Mouse (Mus musculus) left cerebral cortex, adult 2 months (tissue): ENCODE data around the gene Mmgt2. TPM values are rescaled to one million over a fixed set of nuclear protein-coding genes. Genes with fewer than 3 reads are reported as not detected.
"Not testable (repeated sequence)": the region's sequence is repeated elsewhere in the genome, so short reads cannot be mapped to it uniquely, and the experiment has no call there.

ENCODE experiments used
- DNase-seq, 2 experiments: peaks; one replicate each; pipeline ENCODE4 v3.0.0; 2021 to 2022; ENCODE audit warnings: low spot score in 2 of 2, mixed read lengths in 1 of 2; ENCODE audit errors: extremely low spot score in 1 of 2
- H3K27ac ChIP-seq: fragments of 200-600 bp; 2 replicates; pipeline ENCODE4 v1.8.1; 2022
- H3K4me3 ChIP-seq: fragments of 200-600 bp; 2 replicates; pipeline ENCODE4 v1.8.1; 2022
- CTCF ChIP-seq: fragments of 200-600 bp; IDR thresholded peaks from 2 replicates; pipeline ENCODE4 v1.8.1; 2022; ENCODE audit warnings: antibody characterized with exemption, mild to moderate bottlenecking, moderate library complexity
- intact Hi-C: fragments of 180-260 bp; cut with DNase I; formaldehyde crosslinking; loops from one replicate; pipeline ENCODE4 v1.15.1; 2025
- total RNA-seq, 2 experiments: library from RNA; stranded (reverse); gene quantifications; 2 replicates each; pipeline ENCODE4 v1.2.3; 2021

The Mmgt2 gene
- total RNA-seq, 2 experiments from 2014 or later = 21.5 to 28.4 TPM

- peak overlapping the region; percentile 40; the same call in 1 of the 2 replicates for H3K27ac ChIP-seq
Observed at GRCm38 (mm10) chr11:62642023-62642844, 6.2 kb upstream of the Mmgt2 start.

DNA sequence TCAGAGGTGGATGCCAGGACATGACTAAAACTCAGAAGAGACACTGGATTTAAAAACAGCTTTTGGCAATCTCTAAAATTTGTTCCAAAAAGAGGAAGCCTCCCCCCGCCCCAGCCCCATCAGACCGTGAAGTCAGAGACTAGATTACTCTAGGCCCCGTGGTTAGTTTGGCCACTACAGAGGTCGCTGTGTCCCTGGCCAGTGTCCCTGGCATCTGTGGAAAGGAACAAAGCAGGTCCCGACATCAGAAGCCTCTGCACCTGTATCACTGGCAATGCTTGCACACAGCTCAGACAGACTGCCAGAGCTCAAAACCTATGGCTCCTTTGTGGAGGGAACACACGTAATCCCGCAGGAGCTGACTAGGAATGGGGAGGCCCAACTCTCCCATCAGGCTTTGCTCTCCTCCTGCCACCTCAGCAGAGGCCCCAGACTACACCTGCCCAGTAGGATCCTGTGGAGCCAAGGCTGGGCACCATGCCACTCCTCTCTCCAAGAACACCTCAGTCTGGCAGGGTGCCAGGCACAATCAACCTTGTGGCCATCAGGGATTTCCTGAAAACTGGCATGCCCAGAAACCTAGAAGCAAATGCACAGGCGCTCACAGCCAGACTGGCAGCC, 5.3 kb upstream of the Mmgt2 start:
- no peak for DNase-seq
- TF ChIP-seq CTCF = no peak
- H3K4me3 ChIP-seq = no peak overlapping the region
- peak overlapping the region; percentile 38 for H3K27ac ChIP-seq
- intact Hi-C loops = no loop called here

More at GRCm38 (mm10) chr11:62642023-62642844, 6.2 kb upstream of the Mmgt2 start:
- no peak for DNase-seq
- no peak overlapping the region for H3K4me3 ChIP-seq
- no peak for TF ChIP-seq CTCF
- intact Hi-C loops = no loop called here

DNA sequence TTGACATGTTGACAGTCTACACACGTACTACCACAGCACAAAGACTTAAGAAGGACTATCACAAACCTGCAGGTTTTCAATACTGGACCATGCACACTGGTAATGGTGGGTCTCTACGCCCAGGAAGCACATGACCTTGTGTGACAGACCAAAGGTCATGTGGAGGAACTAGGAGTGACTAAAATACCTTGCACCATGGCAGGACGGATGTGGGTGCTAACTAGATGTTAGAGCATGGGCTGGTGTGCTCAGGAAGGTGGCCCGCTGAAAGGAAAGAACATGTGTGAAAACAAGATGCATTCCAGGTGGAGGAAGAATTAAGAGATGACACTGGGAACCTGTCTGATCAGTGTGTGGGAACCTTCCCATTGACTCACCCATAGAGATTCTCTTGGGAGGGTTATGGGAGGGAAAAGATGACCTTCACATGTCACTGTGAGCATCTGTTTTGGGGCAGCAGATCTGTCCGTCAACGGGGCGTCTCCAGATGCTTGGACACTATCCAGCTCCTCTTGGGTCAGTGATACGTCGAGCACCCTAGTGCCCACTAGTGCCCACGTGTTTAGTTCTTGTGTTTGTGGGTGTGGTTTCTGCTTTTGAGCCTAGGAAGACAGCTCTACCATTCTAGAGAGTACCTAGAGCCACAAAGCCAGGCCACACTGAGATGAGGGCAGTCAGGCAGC, 4.6 kb upstream of the Mmgt2 start:
- Histone ChIP-seq H3K4me3 (no peak overlapping the region), H3K27ac (peak overlapping the region; percentile 38)
- TF ChIP-seq CTCF = no peak
- no peak for DNase-seq
- intact Hi-C loops = no loop called here

- H3K4me3 ChIP-seq = no peak overlapping the region
- H3K27ac ChIP-seq = no peak overlapping the region
- TF ChIP-seq CTCF = no peak
- intact Hi-C loops = no loop called here
- DNase-seq = no peak
Observed at GRCm38 (mm10) chr11:62644602-62645336, 3.7 kb upstream of the Mmgt2 start.

GRCm38 (mm10) chr11:62645337-62645675, 3.2 kb upstream of the Mmgt2 start:
- no peak for TF ChIP-seq CTCF
- intact Hi-C loops = no loop called here
- H3K27ac ChIP-seq = no peak overlapping the region; the same call in 1 of the 2 replicates
- no peak overlapping the region for H3K4me3 ChIP-seq
- no peak for DNase-seq

DNA sequence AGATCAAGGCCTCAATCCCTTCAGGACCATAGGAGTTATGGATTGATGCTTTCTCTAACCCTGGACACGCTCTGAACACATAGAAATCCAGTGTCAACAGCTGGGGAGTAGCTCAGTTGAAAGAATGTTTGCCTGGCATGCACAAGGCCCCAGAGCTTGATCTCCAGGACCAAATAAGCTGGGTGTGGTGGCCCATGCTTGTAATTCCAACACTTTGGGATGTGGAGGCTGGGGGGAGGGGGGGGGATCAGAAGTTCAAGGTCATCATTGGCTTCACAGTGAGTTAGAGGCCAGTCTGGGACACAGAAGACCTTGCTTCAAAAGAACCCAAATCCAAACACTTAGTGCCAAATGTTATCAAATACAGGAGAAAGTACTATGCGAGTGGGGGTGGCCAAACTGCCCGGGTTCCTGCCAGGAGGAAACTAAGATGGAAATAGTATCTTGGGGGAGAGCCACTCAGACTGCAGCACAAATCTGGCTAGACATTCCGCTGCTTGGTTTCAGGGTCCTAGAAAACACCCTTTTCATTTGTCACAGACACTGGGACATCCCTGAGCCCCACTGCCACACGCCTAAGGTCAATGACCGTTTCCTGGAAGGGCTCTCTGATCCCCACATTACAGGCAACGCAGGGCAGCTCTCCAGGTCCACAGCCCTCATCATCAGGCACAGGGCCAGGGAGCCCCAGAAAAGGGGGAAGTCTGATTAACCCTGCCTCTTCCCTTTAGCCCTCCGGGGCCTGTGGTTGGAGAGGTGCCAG, 2.6 kb upstream of the Mmgt2 start:
- intact Hi-C loops = no loop called here
- no peak for DNase-seq
- H3K27ac ChIP-seq = peak overlapping the region; percentile 77; the same call in 1 of the 2 replicates
- peak overlapping the region; percentile 75 for H3K4me3 ChIP-seq
- TF ChIP-seq CTCF = no peak

DNA sequence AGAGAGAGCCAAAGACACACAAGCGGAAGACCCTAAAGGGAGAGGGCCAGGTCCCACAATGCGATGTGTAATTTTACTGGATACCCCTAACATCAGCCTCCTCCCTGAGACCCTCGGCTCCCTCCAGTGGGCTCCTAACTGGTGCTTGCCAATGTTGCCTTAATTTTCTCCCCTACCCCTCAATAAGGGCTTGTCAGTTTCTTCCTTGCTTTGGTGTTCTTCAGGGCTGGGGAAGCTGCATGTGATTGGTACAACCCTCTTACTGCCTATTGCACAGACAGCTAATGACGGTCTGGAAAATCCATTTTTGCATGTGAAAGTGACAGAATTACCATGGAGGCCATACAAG, 2.0 kb upstream of the Mmgt2 start:
- intact Hi-C loops = no loop called here
- TF ChIP-seq CTCF = no peak
- peak overlapping the region; percentile 75 for H3K4me3 ChIP-seq
- peak overlapping the region; percentile 77; the same call in 1 of the 2 replicates for H3K27ac ChIP-seq
- no peak for DNase-seq

DNA sequence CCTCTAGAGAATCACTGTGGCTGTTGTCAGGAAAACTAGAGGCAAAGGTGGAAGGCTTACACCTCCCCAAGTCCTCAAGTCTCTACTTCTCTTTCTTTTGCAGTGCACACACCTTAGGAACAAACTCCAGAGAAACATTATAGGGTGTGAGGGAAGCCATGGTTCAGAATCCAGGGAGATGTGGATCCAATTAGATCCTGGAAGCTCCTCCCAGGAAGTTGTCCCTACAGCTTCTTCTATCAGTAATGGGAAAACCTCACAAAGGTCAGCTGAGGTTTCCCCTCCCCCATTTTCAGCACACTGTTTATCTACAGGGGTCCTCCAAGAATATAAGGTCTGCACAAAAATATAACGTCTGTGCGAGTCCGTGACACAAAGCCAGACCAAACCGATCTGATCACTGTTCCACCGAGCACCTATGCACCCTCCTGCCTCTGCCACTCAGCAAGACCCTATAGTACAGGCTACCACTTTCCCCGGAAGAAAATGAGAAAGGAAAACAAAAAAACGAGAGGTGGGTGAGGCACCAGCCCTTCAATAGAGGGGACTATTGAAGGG, 1.4 kb upstream of the Mmgt2 start:
- H3K27ac ChIP-seq = peak overlapping the region; percentile 77; the same call in 1 of the 2 replicates
- intact Hi-C loops = no loop called here
- peak overlapping the region; percentile 75 for H3K4me3 ChIP-seq
- TF ChIP-seq CTCF = no peak
- DNase-seq = no peak

- H3K4me3 ChIP-seq = peak within 1 kb of the TSS; percentile 75
- intact Hi-C loops = loop anchor here (1.0 to 2.0 kb wide), 2 partner anchors 21 to 35 kb away; no protein-coding TSS in a partner anchor
- DNase-seq = peak in 1 of 2 experiments; percentile 45
- no peak for TF ChIP-seq CTCF
- peak within 1 kb of the TSS; percentile 80 for H3K27ac ChIP-seq
Observed at GRCm38 (mm10) chr11:62647661-62648590, 538 bp upstream of the Mmgt2 start, which contains the start of gene Lrrc75a. Gene Lrrc75a, minus strand, starts transcription at chr11:62648523.

DNA sequence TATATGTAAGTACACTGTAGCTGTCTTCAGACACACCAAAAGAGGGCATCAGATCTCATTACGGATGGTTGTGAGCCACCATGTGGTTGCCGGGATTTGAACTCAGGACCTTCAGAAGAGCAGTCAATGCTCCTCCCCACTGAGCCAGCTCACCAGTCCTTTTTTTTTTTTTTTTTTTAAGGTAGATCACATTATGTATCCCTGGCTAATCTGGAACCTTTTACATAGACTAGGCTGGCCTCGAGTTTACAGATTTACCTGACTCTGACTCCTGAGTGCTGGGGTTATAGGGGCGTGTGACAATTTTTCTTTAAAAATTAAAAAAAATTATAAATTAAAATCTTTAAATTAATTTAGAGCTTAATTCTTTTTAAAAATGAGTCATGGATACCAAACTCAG, 1.3 kb downstream of the Mmgt2 start:
- intact Hi-C loops = loop anchor here (2.0 kb wide), 1 partner anchor 19 kb away; no protein-coding TSS in a partner anchor
- not testable (repeated sequence) for DNase-seq, H3K4me3 ChIP-seq, H3K27ac ChIP-seq
